Mouse (Mus musculus) embryo, embryonic 11 days (tissue): ENCODE data around the gene Ide.
"Not testable (repeated sequence)": the region's sequence is repeated elsewhere in the genome, so short reads cannot be mapped to it uniquely, and the experiment has no call there.

Experiments used
- DNase-seq: peaks from one replicate; pipeline ENCODE4 v3.0.0-alpha.2; 2015

Ide gene

GRCm38 (mm10) chr19:37263943-37264897 is 73.4 kb downstream of the Ide start:
- peak; percentile 10 for DNase-seq

GRCm38 (mm10) chr19:37263566-37263942 is 74.1 kb downstream of the Ide start:
- no peak for DNase-seq

GRCm38 (mm10) chr19:37262389-37262788 is 75.3 kb downstream of the Ide start:
- DNase-seq = no peak

GRCm38 (mm10) chr19:37255321-37255720 is 82.3 kb downstream of the Ide start:
- no peak for DNase-seq

GRCm38 (mm10) chr19:37252104-37252503 is 85.5 kb downstream of the Ide start:
- no peak for DNase-seq

GRCm38 (mm10) chr19:37248199-37248598 is 89.5 kb downstream of the Ide start:
- DNase-seq = no peak

- no peak for DNase-seq
Measured at GRCm38 (mm10) chr19:37246859-37247258, 90.8 kb downstream of the Ide start.

GRCm38 (mm10) chr19:37242707-37243106 is 94.9 kb downstream of the Ide start:
- no peak for DNase-seq

GRCm38 (mm10) chr19:37241201-37241600 is 96.5 kb downstream of the Ide start:
- no peak for DNase-seq

- DNase-seq = peak; percentile 77
Measured at GRCm38 (mm10) chr19:37239096-37239495, 98.6 kb downstream of the Ide start.

GRCm38 (mm10) chr19:37238651-37239050 is 99.0 kb downstream of the Ide start:
- peak; percentile 14 for DNase-seq

- peak; percentile 33 for DNase-seq
Measured at GRCm38 (mm10) chr19:37237712-37238437, 99.8 kb downstream of the Ide start.

- no peak for DNase-seq
Measured at GRCm38 (mm10) chr19:37237306-37237705, 100.3 kb downstream of the Ide start.

- no peak for DNase-seq
Measured at GRCm38 (mm10) chr19:37235818-37236217, 101.8 kb downstream of the Ide start.

GRCm38 (mm10) chr19:37233561-37234539 is 103.8 kb downstream of the Ide start:
- DNase-seq = peak; percentile 52

- DNase-seq = not testable (repeated sequence)
Measured at GRCm38 (mm10) chr19:37232598-37232997, 105.1 kb downstream of the Ide start.

GRCm38 (mm10) chr19:37225197-37225862 is 112.3 kb downstream of the Ide start:
- DNase-seq = no peak
